Mouse (Mus musculus) layer of hippocampus, postnatal 36 days (tissue): Measurements from ENCODE around the gene Cth. TPM values are rescaled to one million over a fixed set of nuclear protein-coding genes. Genes with fewer than 3 reads are reported as not detected.
A peak's percentile ranks its signal among the peaks of the same experiment; 100 is the strongest.
"Not testable (repeated sequence)": the region's sequence is repeated elsewhere in the genome, so short reads cannot be mapped to it uniquely, and the experiment has no call there.

Experiments used
- DNase-seq, 2 experiments: peaks; one replicate each; pipeline ENCODE4 v3.0.0; 2022
- total RNA-seq, 2 experiments: library from RNA; stranded (reverse); gene quantifications; 2 replicates each; pipeline ENCODE4 v1.2.3; 2021

Cth gene
- 1 to 10 TPM; 7.2 TPM for total RNA-seq

DNA sequence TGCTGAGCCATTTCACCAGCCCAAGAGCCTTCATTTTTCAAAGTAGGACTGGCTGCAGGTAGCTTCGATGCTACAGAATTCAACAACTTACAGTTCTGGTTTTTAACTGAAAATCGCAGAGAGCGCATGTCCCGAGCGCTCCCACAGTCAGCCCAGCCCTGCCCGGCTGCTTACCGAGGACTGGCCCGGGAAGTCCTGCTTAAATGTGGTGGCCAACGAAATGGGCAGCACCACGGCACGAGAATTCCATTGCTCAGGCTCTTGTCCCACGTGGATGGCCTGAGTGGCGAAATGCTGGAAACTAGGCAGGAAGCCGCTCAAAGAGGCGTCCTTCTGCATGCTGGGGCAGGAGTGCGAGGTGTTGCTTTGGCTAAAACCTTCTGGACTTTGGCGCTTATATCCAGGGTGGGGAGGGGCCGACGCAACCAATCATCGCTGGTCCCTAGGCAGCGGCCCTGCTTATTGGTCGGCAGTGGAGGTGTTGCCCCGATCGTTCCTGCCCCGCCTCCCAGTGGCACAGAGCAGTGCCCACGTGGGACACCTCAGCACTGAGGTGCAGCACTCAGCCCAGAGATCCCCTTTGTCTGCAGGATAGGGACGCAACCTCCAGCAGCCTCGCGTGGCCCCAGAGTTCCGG, at the start of gene Cth:
Cth (minus strand) TSS at position 386 of the 637 bp plus-strand sequence.
- DNase-seq, result peak; percentile 82 to 83

DNA sequence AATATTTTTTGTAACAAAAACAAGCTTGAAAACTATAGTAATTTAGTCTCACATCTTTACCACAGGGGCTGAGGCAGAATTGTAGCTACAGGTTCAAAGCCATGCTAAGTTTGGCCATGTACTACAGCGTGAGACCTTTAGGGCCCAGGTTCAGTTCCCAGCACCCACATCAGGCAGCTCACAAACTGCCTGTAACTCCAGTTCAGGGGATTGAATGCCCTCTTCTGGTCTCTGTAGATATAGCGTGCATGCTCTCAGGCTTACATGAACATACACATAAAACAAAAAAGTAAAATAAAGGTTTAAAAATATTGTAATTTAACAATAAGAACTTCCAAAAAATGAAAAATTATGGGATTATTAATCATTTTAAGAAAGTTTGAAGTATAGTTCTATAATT, 48.4 kb upstream of the Cth start:
- DNase-seq, result no peak

DNA sequence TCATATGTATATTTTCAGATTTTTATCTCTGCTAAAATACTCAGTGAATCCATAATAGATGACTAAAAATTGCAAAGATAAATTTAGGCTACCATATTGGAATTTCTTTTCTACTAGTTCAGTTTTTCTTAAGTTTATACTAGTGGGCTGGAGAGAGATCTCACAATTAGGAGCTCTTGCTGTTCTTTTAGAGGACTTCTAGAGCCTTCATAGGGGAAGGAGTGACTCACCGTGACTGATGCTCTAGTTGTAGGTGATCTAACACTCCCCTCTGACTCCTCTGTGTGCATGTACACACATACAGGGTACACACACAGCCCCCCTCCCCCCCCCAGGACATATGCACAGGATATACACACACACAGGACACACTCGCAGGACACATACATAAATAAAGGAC, 46.3 kb upstream of the Cth start:
- no peak for DNase-seq

DNA sequence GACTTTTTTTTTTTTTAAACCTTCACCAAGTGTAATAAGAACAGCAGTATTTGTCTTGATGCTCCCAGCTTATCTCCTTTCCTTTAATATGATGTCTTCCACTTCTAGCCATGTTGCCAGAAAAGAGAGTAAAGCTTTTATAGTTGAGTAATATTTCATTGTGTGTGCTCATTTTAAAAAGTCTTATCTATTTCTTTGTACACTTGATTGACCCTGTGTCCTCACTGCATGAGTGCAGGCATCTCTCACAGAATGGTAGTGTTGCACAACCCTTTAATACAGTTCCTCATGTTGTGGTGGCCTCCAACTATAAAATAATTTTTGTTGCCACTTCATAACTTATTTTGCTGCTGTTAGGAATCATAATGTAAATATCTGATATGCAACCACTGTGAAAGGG, 32.4 kb upstream of the Cth start:
- DNase-seq, result no peak

DNA sequence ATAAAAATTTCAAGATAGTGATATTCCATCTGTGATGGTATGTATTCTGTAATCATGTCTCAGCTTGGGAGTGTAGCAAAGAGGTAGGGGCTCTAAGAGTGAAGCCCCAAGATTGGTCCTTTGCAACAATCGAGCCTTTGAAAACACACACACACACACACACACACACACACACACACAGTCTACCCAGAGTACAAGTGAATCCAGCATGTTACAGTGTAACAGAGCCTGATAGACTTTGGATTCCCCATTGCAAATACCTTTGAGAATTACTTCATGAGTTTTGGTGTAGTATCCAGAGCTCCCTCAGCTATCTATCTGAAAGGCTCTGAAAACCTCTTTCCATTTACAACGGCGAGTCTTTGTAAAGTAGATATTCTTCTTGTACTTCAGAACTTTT, 31.3 kb upstream of the Cth start:
- no peak for DNase-seq

DNA sequence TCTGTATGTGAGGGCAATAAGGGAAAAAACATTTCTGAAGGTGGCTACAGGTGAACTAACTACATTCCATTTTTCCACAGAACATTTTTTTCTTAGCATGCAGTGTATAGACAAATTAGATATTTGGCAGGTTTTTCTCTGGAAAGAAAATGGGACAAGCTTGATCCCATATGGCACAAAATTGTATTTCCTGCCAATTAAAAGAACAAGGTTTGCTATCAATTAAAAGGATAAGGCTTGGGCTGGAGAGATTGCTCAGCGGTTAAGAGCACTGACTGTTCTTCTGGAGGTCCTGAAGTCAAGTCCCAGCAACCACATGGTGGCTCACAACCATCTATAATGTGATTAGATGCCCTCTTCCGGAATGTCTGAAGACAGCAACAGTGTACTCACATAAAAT, 30.6 kb upstream of the Cth start:
- no peak for DNase-seq

DNA sequence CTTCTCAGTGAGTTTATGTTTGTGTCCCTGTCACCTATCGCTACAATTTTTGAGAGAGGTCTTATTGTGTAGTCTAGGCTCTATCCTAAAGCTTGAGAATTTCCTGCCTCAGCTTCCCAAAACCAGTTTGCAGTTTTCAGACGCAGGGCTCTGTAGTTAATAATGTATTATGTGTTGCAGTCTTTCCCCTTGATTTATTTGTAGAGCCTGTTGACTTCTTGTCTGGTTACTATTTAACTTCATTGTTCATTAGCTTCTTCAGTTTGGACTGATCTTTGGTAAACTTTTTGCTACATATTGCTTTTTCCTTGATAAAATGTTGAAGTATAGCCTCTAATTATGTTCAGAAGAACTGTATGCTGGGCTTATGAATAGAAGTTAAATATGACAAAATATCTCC, 27.8 kb upstream of the Cth start:
- DNase-seq, result no peak

DNA sequence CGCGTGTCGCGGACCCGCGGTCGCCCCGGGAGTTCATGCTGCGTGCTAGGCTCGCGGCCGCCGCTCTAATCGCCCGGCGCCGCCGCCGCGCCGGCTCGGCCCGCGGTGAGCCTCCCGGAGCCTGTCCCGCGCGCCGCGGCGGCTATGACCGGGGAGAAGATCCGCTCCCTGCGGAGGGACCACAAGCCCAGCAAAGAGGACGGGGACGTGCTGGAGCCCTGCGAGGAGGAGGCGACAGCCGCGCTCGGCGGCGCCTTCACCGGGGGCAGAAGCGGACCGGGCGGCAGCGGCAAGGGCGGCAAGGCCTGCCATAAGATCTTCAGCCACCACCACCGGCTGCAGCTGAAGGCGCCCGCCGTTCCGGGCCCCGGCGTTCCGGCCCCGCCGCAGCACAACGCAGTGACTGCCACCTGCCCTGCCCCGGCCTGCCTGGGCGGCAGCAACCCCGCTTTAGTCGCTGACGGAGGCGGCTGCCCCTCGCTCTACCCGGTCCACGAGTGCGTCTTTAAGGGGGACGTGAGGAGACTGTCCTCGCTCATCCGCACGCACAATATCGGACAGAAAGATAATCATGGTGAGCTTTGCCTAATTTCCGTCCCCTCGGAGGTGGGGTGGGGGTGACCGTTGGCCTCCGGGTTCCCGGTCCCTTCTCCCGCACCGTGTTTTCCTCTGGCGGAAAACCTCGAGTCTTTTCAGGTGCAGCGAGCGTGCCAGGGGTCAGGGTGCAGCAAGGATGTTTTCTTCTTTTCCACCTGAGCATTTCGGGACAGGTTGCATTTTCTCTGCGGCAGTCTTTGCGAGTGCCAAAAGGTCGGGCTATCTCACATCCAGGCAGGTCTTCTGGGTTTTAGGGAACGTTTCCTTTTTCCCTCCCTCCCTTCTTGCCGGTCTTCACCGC, 22.8 kb upstream of the Cth start:
- DNase-seq, result peak in 1 of 2 experiments; percentile 53

DNA sequence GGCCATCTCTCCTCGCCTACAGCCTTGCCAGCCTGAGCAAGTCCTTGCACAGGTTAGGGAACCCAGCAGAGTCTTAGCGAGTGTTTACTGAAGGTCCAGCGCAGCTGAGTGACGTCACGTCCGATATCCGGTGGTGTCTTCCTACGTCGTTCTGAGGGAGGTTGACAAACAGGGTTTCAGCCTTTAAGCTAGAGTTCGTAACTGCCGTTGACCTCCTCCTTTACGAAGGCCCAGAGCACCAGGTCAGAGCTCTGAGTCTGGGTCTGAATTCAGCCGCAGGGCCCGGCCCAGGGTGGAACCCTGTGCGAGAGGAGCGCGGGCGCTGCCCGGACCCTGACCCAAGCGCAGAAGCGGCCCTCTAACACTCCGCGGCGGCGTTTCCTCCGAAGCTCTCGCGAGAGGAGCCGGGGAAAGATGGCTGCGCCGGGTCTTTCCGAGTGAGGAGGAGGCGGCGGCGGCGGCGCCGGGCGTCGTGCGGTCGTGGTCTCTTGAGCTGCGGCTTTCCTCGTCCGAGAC, 22.0 kb upstream of the Cth start, which contains the start of gene Ankrd13c:
Ankrd13c (plus strand) TSS at position 397 of the 516 bp plus-strand sequence.
- peak; percentile 90 to 91 for DNase-seq

DNA sequence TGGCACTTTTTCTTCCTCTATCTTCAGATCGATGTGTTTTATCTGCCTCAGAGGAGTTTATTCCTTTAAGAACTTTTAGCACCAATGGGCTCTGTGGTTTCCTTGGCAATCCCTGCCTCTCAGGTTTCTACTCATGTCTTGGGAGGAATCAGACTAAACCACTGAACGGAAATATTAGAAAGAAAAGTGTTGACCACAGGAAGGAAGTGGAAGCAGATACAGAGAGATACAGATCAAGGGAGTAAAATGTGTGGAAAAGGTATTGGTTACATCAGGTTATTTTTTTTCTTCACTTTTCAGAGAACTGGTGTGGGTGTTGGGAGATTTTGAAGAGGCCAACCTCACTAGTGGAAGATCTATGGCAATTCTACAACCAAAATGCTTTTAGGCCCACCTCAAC, 13.7 kb upstream of the Cth start:
- no peak for DNase-seq

DNA sequence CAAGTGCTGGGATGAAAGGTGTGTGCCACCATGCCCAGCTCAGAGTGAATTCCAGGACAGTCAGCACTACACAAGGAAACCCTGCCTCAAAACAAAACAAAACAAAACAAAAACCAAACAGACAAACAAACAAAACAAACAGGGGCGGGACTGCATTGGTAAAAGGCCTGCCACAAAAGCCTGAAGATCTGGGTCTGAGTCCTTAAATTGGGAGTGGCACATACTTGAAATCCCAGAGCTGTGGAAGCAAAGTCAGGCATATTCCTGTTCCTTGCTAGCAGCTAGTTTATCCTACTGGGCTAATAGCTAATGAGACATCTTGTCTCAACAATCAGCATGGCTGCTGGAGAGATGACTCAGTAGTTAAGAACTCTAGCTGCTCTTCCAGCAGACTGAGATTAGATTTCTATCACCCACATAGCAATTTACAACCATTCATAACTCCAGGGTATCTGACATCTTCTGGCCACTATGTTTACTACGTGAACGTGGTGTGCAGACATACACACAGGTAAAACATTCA, 9.5 kb upstream of the Cth start:
- no peak for DNase-seq

DNA sequence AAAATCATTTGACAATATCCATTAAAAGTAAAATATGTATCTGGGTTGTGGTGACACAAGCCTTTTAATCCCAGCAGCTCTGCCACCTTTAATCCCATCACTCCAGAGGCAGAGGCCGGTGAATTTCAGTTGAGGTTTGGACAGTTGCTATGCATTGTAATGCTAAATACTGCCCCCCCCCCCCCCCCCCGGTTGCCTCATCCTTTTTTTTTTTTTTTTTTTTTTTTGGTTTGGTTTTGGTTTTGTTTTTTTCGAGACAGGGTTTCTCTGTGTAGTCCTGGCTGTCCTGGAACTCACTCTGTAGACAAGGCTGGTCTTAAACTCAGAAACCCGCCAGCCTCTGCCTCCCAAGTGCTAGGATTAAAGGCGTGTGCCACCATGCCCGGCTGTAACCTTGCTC, 8.3 kb upstream of the Cth start:
- not testable (repeated sequence) for DNase-seq

DNA sequence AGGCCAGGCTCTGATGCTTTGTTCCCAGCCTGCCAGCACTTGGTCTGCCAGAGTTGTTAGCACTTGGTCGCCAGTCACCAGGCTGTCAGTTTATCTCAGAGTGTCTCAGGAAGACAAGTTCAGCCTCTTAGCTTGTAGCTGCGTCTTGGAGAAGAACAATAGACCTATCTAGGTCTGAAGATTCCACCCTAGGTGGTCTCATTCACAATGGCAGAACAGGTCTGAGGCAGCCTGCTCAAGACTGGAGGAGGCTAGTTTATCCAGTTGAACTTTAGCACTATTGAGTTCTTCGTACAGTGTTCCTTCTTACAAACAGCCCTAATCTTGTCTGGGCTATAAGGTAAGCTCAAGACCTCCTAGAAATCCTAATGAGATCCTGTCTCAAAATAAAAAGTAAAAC, 7.2 kb upstream of the Cth start:
- no peak for DNase-seq

DNA sequence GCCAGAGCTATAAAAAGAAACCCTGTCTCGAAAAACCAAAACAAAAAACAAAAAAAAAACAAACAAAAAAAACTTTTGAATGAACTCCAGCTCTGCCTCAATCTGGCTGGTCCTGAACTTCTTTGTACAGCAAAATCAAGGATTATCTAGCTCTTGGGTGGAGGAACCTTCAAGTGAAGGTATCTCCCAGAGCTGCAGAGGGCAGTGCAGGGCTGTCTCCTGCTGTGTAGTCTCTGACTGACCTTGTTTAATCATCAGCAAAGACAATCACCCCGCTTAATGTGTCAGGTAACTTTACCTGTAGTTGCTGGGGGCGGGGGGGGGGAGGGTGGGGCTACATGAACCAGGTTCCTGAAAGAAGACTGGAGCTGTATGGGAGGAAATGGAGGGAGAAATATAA, 6.7 kb upstream of the Cth start:
- DNase-seq, result no peak

DNA sequence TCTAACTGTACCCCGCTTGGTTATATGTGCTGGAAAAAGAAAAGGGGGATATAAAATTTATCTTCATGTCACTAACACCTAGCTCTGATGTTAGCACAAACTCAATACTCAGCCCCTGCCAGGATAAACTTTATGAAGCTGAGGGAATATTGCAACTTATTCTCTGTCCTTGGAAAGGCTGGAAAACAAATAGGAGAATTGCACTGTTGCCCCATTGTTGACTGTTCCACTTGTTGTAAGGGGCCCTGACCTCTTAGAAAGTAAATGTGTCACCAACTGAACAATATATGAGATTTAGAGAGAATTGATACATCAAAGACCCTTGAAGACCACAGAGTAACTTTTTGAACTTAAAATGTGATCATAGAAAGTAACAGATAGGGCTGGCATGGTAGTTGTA, 4.5 kb upstream of the Cth start:
- DNase-seq, result no peak

DNA sequence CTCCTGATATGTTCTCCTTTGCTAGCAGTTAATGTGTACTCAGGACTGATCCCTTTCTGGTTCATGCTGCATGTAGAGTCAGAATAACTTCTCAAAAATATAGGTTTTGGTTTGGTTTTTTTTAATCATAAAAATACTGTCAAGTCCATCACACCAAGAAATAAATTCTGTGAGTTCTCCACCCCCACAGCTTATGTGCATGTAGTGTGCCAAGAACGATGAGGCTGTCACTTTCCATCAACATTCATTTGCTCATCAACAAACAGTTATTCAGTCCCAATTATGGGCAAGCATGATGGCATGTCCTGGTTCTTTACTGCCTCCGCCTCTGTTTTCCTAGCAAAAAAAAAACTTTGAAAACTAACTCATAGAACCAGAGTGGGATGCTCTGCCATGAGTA, 3.9 kb upstream of the Cth start:
- peak; percentile 27 to 41 for DNase-seq

DNA sequence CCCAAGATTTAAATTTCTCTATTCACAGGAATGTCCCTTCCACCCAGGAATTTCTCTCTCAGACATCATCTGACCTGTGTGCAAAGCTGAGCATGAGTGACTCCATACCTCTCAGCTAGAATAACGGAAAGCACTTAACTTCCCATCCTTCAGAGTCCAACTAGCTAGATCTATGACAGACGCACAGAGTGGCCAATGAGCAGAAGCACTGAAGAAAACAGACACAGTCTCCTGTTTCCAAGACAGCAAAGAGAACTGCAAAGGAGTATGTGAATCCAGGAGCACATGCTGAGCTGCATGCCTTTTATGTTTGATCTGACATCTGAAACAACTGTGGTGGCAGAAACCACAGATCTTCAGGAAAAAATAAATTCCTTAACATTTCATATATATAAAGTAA, 1.9 kb upstream of the Cth start:
- no peak for DNase-seq

DNA sequence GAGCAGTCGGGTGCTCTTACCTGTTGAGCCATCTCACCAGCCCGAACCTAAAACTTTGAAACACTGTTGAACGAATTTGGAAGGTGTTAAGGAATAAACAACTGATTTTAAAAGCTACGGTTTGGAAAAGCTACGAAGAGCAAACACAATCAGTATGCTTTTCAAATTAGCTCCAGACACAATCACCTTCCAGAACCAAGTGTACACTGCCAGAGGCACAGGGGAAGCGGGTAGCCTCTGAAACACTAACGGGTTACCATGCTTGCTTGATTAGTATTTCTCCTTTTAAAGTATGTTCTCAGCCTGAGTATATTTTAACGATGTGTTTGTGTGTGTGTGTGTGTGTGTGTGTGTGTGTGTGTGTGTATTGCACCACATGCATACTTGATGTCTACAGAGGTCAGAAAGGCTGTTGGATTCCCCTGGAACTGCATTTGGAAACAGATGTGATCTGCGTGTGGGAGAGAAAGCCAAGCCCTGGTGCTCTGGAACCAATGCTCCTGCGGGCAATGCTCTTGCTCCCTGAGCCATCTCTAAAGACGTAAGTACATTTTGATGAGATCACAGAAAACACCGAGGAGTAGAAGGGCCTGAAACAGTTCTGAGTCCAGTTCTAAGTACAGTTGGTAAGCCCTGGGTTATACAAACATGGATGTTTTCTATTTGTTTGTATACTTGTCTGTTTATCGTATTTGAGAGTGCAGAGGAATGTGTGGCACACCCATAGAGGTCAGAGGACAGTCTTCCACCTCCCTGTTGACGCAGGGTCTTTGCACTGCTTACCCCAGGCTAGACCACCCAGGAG, 1.0 kb upstream of the Cth start:
- no peak for DNase-seq

DNA sequence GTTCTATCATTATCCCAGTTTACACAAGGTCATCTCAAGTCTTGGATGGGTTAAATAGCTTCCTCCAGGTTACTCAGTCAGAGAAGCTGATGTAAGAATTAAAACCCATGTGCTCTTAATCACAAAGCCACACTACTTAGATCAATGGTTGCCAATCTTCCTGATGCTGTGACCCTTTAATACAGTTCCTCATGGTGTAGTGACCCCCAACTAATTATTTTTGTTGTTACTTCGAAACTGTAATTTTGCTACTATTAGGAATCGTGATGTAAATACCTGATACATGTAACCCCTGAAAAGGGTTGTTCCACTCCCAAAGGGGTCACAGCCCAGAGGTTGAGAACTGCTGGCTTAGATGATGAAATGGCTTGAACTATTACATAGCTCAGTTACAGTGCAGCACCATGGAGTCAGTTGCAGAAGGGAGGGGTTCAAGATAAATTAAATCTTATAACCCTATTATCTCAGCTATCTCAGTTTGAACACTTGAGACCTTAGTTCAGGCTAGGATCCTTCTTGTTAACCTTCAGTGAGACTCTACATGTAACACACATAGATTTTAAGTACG, 1.5 kb downstream of the Cth start:
- no peak for DNase-seq

DNA sequence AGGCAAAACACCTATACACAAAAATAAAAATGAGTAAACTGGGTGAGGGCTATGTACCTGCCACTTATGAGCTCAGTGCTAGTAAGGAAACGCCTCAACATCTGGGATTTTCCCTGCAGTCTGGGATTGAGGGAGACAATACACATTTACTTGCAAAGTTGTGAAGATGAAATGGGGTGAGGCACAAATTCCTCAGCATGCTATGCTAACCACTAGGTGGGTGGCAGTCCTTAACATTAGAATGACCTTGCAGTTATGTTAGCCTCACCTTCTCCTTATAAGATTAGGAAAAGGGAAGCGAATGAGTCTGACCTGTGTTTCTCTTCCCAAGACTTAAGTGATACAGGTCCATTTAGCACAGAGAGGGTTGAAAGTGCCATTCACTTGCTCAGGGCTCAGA, 3.5 kb downstream of the Cth start:
- DNase-seq, result no peak

DNA sequence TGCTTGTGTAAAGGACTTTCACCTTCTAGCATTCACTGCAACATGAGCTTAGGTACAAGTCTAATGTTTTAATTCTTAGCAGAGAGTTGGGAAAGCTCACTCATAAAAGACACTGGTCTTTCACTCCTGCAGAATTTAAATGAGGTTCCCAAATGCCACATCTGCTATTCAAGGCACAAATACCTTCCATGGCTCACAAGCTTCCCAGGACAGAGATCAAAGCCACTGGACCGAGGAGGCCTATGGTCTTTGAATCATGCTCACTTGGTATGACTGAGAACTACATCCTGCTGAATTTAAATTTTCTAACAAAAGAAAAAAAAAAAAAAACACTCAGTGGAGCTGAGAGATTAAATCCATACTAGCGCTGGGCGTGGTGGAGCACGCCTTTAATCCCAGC, 8.5 kb downstream of the Cth start:
- no peak for DNase-seq

DNA sequence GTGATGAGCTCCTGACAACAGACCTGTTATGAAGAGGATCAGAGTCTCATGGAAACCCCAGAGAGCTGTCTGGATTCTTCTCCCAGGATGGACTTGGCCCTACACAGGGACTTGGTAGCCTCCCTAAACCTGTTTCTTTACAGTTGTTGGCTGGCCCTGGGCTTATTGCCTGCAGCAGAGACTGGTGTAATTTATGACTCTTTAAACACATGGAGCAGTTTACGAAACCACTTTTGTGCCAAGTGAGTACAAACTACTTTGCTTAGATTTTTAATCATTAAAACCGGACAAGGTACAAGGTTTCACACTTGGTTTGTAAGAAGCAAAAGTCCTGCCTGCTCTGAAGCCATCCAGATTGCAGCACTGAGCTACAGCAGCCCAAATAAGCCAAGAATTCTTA, 12.7 kb downstream of the Cth start:
- DNase-seq, result no peak
